Mouse (Mus musculus): ENCODE measurements around the gene Kifc1. TPM values are rescaled to one million over a fixed set of nuclear protein-coding genes. Genes with fewer than 3 reads are reported as not detected.
"Not testable (repeated sequence)": the region's sequence is repeated elsewhere in the genome, so short reads cannot be mapped to it uniquely, and the experiment has no call there.

The Kifc1 gene
- total RNA-seq, 2 experiments from 2014 or later = 14.7 to 17.0 TPM

DNA sequence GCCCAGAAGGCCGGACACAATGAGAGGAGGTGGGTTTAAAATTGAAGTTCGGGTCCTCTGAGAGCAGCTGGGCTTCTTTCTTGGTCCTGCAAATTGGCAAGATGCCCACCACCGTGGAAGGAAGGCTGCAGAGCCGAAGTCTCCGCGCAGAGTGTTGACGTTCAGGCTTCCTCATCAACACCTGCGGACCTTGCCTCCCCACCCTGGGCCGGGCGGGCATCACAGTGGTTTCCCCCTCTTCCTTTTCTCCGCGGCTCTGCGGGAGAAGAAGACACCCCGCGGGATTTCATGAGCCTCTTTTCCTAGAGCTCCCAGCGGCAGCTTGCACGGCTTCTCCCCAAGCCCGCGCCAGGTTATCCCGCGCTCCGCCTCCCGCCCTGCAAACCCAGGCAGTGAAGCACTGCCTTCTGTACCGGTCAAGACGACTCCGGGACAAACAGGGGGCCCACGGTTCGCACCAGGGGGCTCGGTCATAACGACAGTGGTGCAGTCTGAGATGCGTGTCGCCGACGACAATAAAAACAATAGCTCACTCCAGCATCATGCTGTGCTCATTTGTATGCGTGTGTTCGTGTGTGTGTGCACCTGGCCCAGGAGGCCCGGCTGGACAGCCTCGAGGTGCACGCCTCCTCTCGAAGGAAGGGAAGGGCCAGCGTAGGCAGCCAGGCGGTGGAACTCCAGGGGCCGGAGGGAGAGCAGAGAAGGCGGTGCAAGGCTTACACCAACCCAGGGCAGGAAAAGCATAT lies 18.0 kb upstream of the Kifc1 start:
- ATAC-seq (replicated peaks; ENCODE audit: low FRiP score, low TSS enrichment, poor library complexity, severe bottlenecking) = peak; percentile 3; the same call in 1 of the 2 replicates

DNA sequence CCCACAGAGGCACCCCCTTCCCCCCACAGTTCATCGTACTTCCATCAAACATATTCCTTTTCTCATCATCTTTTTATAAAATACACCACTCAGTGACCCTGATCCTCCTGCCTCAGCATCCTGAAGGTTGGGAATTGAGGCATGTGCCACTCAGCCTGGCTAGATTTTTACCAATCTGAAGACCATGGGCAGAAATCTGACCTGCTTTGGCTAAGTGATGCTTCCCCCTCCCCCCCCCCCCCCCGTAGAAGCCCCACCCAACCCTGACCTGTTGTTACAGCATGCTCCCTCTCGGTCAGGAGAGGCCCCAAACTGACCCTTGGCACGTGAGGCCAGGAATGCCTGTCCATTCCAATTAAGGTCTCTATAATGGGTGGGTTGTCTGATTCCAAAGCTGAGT lies 14.4 kb upstream of the Kifc1 start, which contains the start of gene Platr17:
Gene Platr17, plus strand, starts transcription at position 301 of the 400 bp plus-strand sequence.
- ATAC-seq (replicated peaks; ENCODE audit: low FRiP score, low TSS enrichment, poor library complexity, severe bottlenecking) = not testable (repeated sequence)

DNA sequence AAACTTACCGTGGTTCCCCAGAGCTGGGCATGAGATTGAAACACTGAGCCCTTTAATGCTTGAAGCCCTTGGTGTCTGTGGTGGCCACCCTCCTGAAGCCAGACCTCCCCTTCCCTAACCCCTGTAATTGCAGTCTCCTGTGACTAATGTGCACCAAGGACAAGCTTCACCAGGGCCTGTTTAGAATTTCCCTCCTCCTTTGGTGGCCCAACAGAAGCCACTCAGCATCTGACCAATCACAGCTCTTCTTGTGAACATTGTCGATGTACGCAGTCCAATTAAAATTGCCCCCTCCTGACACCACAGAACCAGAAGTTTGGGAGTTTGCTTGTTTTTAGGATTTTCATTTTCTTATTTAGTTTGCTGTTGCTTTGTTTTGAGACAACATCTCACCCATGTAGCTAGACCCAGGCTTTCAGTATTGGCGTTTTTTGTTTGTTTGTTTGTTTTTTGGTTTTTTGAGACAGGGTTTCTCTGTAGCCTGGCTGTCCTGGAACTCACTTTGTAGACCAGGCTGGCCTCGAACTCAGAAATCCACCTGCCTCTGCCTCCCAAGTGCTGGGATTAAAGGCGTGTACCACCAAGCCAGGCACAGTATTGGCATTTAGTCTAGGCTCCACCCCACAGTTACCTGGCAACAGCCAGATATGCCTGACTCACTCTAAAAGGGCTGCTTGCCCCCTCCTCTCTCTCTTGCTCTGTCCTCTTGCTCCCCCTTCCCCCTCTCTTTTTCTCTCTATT lies 13.6 kb upstream of the Kifc1 start:
- not testable (repeated sequence) for ATAC-seq (replicated peaks; ENCODE audit: low FRiP score, low TSS enrichment, poor library complexity, severe bottlenecking)

DNA sequence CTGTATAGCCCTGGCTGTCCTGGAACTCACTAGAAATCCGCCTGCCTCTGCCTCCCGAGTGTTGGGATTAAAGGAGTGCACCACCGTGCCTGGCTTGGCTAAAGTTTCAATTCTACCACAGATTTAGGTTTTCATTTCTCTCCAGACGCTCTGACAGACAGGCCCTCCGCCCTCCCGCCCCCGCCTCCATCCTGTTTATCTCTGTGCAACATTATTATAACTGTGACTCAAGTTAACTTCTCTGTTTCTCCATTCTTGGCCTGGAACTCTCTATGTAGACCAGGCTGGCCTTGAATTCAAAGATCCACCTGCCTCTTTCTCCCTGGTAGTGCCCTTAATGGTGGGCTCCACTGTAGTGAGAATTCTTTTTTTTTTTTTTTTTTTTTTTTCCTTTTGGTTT lies 12.0 kb upstream of the Kifc1 start:
- ATAC-seq (replicated peaks; ENCODE audit: low FRiP score, low TSS enrichment, poor library complexity, severe bottlenecking) = no peak

DNA sequence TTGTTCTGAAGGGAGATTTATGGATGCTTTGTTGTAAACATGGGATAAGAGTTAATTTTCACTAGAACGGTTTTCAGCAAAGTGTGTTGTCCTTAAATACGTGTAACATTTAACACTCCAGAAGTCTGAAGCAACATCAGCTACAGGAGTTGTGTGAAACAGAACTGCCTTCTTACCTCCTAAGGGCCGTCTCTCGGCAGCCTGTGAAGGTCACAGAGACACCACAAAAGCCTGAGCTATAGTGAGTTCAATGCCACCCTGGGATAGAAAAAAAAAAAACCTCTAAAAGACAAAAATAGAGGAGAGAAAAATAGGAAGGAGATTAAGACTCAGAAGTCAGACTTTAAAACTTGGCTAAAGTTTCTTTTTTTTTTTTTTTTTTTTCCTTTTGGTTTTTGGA lies 11.6 kb upstream of the Kifc1 start:
- ATAC-seq (replicated peaks; ENCODE audit: low FRiP score, low TSS enrichment, poor library complexity, severe bottlenecking) = no peak

DNA sequence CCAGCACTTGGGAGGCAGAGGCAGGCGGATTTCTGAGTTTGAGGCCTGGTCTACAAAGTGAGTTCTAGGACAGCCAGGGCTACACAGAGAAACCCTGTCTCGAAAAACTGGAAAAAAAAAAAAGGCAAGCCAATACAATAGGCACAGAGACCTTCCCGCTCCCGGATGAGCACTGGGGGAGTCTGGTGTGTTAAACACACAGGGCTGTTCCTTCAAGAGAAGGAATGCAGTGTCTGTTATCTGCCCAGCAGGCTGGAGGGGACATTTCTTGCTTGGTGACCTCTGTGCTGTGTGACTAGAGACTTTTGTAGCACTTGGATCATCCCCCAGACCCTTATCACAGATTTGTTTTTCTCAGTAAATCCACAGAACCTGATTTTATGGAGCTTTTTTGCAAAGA lies 11.2 kb upstream of the Kifc1 start:
- ATAC-seq (replicated peaks; ENCODE audit: low FRiP score, low TSS enrichment, poor library complexity, severe bottlenecking) = no peak

DNA sequence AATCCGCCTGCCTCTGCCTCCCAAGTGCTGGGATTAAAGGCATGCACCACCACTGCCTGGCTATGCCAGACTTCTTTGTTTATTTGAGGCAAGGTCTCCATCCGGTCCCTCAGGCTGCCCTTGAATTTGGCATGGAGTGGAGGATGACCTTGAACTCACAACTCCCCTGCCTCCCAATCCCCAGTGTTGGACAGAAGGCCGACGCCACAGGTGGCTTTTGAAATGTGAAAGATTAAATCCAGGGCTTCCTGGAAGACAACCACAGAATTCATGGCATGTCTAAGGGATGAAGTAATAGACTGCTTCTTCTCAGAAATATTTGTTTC lies 10.5 kb upstream of the Kifc1 start:
- ATAC-seq (replicated peaks; ENCODE audit: low FRiP score, low TSS enrichment, poor library complexity, severe bottlenecking) = no peak

DNA sequence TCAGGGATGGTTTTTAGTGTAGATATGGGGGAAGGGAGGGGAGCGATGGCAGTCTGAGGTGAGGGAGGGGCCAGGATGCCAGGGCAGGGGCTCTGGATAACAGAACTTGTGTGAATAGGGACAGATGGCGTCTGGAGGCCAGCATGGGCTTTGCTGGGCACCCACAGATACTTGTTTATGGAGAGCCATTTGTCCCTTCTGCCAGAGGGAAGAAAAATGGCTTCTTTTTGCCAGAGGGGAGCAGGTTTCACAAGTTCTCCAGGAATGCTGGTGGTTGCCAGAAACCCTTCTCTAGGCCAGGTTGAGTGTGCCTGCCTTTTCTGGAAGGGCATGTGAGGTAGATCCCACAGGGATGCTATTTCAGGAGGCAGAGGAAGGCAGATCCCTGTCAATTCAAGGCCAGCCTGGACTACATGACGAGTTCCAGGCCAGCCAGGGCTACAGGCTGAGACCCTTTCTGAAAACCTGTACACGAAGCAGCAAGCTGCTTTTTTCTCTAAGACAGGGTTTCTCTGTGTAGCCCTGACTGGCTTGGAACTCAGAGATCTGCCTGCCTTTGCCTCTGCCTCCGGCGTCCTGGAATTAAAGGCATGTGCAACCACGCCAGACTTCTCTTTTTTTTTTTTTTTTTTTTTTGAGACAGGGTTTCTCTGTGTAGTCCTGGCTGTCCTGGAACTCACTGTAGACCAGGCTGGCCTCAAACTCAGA lies 10.0 kb upstream of the Kifc1 start:
- no peak for ATAC-seq (replicated peaks; ENCODE audit: low FRiP score, low TSS enrichment, poor library complexity, severe bottlenecking)

DNA sequence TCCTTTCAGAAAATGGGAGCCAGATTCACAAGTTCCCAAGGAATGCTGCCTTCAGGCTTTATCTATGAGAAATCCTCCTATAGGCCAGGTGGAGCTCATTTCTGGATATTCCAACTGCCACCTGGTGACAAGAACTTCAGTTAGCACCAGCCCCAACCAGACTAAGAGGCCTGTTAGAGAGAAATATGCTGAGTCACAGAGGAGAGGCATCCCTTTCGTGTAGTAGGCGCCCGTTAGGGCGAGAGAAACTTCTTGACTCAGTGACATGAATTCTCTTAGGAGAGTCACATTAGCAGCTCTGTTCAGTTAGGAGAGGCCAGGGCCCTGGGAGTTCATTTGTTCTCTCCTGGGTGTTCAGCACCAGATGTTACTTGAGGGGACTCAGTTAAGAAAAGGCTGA lies 9.2 kb upstream of the Kifc1 start:
- ATAC-seq (replicated peaks; ENCODE audit: low FRiP score, low TSS enrichment, poor library complexity, severe bottlenecking) = peak; percentile 68

DNA sequence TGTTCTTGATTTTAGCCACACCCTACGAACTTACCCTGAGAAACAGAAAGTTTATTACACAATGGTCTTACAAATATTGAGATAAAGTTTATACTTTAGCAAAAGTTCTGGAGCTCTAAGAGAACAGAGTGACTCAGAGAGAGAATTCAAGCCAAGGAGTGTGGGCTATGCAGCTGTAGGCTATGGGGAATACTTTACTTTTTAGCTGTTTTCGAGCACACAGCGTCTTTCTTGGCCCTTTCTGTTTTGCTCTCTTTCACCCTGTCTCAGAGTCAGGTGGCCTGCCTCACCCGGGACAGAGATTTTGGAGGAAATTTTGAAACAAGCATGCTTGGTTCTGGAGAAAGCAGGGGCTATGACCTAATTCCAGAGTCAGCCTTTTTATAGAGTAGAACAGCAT lies 7.7 kb upstream of the Kifc1 start:
- not testable (repeated sequence) for ATAC-seq (replicated peaks; ENCODE audit: low FRiP score, low TSS enrichment, poor library complexity, severe bottlenecking)

DNA sequence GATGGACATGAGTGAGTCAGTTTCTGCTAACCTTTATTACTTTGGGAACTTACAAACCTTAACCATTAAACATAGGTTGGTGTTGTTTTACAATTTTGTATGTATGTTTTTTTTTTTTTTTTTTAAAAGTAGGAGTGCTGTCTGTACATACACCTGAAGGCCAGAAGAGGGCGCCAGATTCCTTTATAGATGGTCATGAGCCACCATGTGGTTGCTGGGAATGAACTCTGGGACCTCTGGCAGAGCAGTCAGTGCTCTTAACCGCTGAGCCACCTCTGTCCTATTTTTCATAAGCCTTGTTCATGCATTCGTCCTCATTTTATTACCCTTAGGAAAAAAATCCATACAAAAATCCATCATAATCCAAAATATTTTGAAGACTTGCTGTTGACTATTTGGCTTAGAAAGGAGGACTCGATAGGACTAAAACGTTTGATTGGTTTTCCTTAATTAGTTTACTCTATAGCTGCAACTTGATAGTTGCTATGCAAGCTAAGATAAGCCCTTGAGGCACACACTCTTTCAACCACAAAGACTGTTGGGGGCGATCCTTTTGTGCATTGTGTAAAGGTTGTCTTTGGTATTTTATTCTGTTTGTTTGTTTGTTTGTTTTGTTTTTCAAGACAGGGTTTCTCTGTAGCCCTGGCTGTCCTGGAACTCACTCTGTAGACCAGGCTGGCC lies 6.8 kb upstream of the Kifc1 start:
- peak; percentile 61 for ATAC-seq (replicated peaks; ENCODE audit: low FRiP score, low TSS enrichment, poor library complexity, severe bottlenecking)

DNA sequence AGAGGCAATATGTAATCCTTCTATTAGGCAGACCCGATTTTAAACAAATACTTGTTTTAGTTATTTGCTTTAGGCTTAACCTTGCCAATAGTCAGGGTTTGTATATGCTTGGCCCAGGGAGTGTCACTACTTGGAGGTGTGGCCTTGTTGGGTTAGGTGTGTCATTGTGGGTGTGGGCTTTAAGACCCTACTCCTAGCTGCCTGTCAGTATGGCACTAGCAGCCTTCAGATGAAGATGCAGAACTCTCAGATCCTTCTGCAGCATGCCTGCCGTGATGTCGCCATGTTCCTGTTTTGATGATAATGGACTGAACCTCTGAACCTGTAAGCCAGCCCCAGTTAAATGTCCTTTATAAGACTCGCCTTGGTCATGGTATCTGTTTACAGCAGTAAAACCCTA lies 2.5 kb upstream of the Kifc1 start:
- ATAC-seq (replicated peaks; ENCODE audit: low FRiP score, low TSS enrichment, poor library complexity, severe bottlenecking) = not testable (repeated sequence)

DNA sequence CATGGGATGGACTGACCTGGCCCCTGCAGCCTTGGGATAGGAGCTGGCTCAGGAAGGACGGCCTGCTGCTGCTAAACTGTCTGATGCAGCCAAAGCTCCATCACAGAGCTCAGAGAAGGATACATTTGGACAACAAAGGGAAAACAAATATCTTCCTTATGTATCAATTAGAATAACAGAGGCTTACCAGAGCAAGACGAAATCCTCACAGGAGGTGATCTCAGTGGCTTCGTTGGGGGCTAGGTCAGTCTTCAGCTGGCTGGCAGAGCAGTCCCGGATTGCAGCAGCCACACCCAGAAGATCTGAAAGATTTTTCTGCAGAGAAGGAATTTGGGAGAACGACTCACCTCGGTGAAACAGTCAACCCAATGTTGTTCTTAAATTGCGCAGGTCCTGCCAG lies 2.0 kb upstream of the Kifc1 start:
- no peak for ATAC-seq (replicated peaks; ENCODE audit: low FRiP score, low TSS enrichment, poor library complexity, severe bottlenecking)

DNA sequence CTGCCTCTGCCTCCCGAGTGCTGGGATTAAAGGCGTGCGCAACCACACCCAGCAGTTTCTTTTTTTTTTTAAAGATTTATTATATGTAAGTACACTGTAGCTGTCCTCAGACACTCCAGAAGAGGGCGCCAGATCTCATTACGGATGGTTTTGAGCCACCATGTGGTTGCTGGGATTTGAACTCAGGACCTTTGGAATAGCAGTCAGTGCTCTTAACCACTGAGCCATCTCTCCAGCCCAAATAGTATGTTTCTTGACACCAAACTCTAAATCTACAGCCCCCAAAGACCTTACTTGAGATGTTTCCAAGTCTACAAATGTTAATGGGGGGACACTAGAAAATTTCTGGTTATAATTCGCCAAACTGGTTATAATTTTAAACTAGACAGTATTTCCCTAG lies 1.4 kb upstream of the Kifc1 start:
- ATAC-seq (replicated peaks; ENCODE audit: low FRiP score, low TSS enrichment, poor library complexity, severe bottlenecking) = not testable (repeated sequence)

DNA sequence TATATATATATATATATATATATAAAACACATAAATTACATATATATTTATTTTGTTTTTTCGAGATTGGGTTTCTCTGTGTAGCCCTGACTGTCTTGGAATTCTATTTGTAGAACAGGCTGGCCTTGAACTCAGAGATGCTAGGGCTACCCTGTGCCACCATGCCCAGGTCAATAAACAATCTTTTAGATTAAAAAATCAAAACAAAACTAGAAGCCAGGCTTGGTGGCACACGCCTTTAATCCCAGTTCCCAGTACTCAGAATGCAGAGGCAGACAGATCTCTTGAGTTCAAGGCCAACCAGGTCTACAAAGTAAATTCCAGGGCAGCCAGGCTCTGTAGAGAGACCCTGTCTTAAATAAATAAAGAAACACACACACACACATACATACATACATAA lies 896 bp upstream of the Kifc1 start:
- no peak for ATAC-seq (replicated peaks; ENCODE audit: low FRiP score, low TSS enrichment, poor library complexity, severe bottlenecking)

DNA sequence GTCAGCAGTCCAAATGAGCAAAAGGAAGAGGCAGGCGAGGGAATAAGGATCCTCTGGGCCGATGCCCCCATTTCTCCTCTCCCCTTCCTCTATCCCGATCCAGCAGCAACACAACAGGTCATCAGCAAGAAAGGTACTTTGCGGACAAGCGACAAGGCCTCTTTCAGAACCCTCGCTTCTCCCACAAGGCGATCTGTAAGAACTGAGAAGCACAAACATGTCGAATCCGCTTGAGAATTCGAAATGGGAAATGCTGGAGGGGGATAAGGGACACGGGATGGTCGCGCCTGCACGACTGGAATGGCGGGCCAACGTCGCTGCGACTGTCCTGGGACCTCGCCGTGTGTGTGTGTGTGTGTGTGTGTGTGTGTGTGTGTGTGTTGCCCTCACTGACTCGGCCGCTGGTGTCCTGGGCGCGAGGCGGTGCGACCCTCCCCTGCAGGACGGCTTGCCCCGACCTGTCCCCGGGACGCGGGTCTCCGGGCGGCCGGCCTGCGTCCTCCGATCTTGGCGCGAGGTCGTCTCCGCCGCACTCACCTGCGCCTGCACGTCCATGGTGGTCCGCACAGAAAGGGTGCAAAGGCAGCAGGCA lies 424 bp downstream of the Kifc1 start:
- ATAC-seq (replicated peaks; ENCODE audit: low FRiP score, low TSS enrichment, poor library complexity, severe bottlenecking) = not testable (repeated sequence)

DNA sequence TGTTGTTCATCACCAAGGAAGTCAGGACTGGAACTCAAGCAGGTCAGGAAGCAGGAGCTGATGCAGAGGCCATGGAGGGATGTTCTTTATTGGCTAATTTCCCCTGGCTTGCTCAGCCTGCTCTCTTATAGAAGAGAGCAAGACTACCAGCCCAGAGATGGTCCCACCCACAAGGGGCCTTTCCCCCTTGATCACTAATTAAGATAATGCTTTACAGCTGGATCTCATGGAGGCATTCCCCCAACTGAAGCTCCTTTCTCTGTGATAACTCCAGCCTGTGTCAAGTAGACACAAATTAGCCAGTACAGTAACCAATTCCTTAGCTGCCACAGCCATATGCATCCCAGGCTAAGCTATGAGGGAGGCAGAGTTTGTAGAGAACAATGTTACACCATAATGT lies 2.2 kb downstream of the Kifc1 start:
- not testable (repeated sequence) for ATAC-seq (replicated peaks; ENCODE audit: low FRiP score, low TSS enrichment, poor library complexity, severe bottlenecking)

DNA sequence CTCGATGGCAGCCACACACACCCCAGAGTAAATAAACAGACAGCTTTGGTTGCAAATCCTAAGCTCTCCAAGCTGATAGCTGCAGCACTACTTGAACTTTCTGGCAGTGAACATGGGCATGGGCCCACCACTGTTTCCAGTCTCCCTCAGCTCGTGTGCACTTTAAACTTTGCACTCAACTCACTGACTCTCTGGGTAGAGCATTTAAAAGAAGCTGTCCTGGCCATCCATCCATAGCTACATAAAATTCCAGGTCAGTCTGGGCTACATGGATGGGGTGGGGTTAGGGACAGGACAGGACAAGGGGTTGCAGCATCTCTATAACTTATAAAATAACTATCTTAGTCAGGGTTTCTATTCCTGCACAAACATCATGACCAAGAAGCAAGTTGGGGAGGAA lies 2.7 kb downstream of the Kifc1 start:
- not testable (repeated sequence) for ATAC-seq (replicated peaks; ENCODE audit: low FRiP score, low TSS enrichment, poor library complexity, severe bottlenecking)

DNA sequence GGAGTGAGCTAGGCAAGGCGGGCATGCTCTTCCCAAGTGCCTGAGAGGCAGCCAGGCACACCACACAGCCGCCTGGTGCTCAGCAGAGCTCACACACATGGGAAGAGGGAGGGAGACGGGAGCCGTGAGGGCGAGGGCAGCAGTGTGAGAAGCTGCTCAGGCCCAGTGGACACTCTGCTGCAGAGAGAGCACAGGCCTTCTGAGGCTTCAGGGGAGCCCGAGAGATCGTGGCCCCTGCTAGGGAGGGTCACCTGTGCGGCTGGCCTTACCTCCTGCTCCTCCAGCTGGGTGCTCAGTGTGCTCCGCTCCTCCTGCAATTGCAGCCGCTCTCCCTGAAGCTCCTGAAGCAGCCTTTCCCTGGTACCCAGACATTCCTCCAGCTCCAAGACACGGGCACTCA lies 6.1 kb downstream of the Kifc1 start:
- ATAC-seq (replicated peaks; ENCODE audit: low FRiP score, low TSS enrichment, poor library complexity, severe bottlenecking) = not testable (repeated sequence)

Measured in megakaryocyte-erythroid progenitor cell, adult 5-6 weeks (primary cell).